Mouse (Mus musculus) forebrain, embryonic 14.5 days (tissue): ENCODE data around the gene Ankrd63. TPM values are rescaled to one million over a fixed set of nuclear protein-coding genes. Genes with fewer than 3 reads are reported as not detected.

Source experiments
- ATAC-seq: fragments of 200-750 bp; cut with Nextera tagmentation; 2 replicates; pipeline ENCODE4 v1.8.0; 2017; ENCODE audit warnings: mild to moderate bottlenecking, moderate library complexity
- DNase-seq: peaks from one replicate; pipeline ENCODE4 v3.0.0-alpha.2; 2015; ENCODE audit warnings: low spot score
- H3K27ac ChIP-seq: fragments of 300-500 bp; sonication (generic); 2 replicates; pipeline ENCODE4 v1.5.1; 2014; ENCODE audit warnings: low read depth, mild to moderate bottlenecking, control low read depth, low read length, moderate library complexity
- H3K27me3 ChIP-seq: fragments of 300-500 bp; sonication (generic); replicated peaks from 2 replicates; pipeline ENCODE4 v1.6.1; 2014; ENCODE audit warnings: low read length, control low read depth, mixed read lengths; ENCODE audit not compliant: control insufficient read depth, insufficient read depth
- H3K36me3 ChIP-seq: fragments of 300-500 bp; sonication (generic); 2 replicates; pipeline ENCODE4 v1.6.1; 2014; ENCODE audit warnings: low read length, control low read depth; ENCODE audit not compliant: control insufficient read depth, insufficient read depth
- H3K4me1 ChIP-seq: fragments of 300-500 bp; sonication (generic); 2 replicates; pipeline ENCODE4 v1.6.1; 2014; ENCODE audit warnings: antibody characterized with exemption, low read length, control low read depth; ENCODE audit not compliant: control insufficient read depth, insufficient read depth
- H3K4me2 ChIP-seq: fragments of 300-500 bp; sonication (generic); 2 replicates; pipeline ENCODE4 v1.6.1; 2014; ENCODE audit warnings: mild to moderate bottlenecking, control low read depth, low read length
- H3K4me3 ChIP-seq: fragments of 300-500 bp; sonication (generic); 2 replicates; pipeline ENCODE4 v1.5.1; 2014; ENCODE audit warnings: low read depth, low read length, control low read depth
- H3K9ac ChIP-seq: fragments of 300-500 bp; sonication (generic); 2 replicates; pipeline ENCODE4 v1.6.1; 2014; ENCODE audit warnings: mild to moderate bottlenecking, low read length, control low read depth, moderate library complexity
- H3K9me3 ChIP-seq: fragments of 300-500 bp; sonication (generic); replicated peaks from 2 replicates; pipeline ENCODE4 v1.6.1; 2016; ENCODE audit warnings: low read length, control low read depth, mixed read lengths; ENCODE audit not compliant: control insufficient read depth
- WGBS: fragments of 180-500 bp; shearing (Covaris S2); extraction: QIAGEN DNeasy Blood & Tissue Kit; methylation state at CpG from one replicate; pipeline ENCODE4 v1.1.7; 2014; 5-methylcytosine and 5-hydroxymethylcytosine counted together
- polyA plus RNA-seq: library from polyadenylated mRNA; unstranded; fragments of >200 nt; fragmentation: Nextera tagmentation; extraction: Ambion mirVana; gene quantifications from 2 replicates; pipeline ENCODE4 v1.2.1, GENCODE M21; 2014

Gene Ankrd63
- polyA plus RNA-seq: 0.28 and 0.41 TPM in 2 replicates

DNA sequence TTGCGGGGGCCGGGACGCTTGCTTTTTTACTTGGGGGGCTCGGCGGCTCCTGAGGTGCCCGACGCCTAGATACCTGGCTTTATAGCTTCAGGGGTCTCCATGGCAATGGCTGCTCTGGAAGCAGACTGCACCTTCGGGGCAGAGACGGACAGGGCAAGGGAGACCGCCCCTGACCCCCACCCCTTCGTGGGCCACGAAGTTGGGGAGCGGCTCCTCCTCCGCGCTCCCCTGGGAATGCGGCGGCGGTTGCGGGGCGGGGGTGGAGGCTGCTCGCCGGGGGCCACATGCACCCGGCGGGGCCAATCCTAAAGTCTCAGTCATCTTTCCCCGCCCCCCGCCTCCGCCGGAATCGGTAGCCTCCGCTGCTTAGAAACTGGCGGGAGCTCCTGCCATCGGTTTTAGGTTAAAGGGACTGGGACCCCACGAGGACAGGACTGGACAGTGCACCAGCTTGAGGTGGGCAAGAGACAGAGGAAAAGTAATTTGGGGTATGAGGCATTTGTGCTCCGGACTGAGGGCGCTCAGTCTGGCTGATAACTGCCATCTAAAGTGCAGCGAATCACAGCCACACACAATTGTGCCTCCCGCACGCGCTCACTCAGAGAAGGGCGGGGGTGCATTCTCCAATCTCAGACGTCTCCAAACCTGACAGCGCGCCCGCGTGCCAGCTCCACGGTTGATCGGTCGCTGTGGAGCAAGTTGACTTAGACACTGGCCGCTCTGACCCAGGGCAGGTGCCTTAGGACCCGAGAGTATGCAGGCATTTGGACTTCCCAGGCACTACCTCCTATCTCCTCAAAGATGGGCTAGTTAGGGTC is at the start of gene Ankrd63:
TSS of gene Ankrd63 (minus strand) at position 51 of the 818 bp plus-strand sequence.
- Histone ChIP-seq H3K4me2 (peak within 1 kb of the TSS; percentile 69), H3K4me3 (peak within 1 kb of the TSS; percentile 37), H3K27me3 (peaks cover 88% of the 10 kb centered on the region), H3K36me3 (no peaks in the 10 kb centered on the region), H3K9ac (peak within 1 kb of the TSS; percentile 38), H3K4me1 (peaks cover 20% of the 10 kb centered on the region), H3K27ac (no peak within 1 kb of the TSS), H3K9me3 (no peaks in the 10 kb centered on the region)
- WGBS: 1% methylated on average over 50 of the region's 50 CpGs
- ATAC-seq: 0 out of 2 replicates have a peak, but pooled peaks have one; percentile 17
- DNase-seq: peak; percentile 42

DNA sequence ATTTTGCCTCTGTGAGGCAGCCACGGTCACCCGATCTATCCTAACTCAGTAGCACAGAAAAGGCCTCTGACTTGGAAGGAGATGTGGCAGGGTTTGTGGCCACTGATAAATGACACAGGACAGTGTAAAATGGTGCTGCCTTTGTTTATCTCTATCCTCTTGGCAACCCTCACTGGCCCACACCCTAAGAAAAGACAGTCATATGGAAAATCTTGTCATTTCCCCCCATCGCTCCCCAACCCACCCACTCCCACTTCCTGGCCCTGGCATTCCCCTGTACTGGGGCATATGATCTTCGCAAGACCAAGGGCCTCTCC is 49.0 kb upstream of the Ankrd63 start:
- H3K27me3 ChIP-seq: no peaks in the 10 kb centered on the region
- DNase-seq (no peak), ATAC-seq (no peak)
- H3K27ac ChIP-seq: no peak overlapping the region
- peaks cover 3% of the 10 kb centered on the region; the same call in 1 of the 2 replicates for H3K36me3 ChIP-seq
- no peak overlapping the region for H3K9ac ChIP-seq
- H3K4me3 ChIP-seq: no peak overlapping the region
- H3K4me1 ChIP-seq: peaks cover 9% of the 10 kb centered on the region; the same call in 1 of the 2 replicates
- WGBS: 72% methylated on average over 3 of the region's 4 CpGs
- H3K9me3 ChIP-seq: no peaks in the 10 kb centered on the region
- H3K4me2 ChIP-seq: no peak overlapping the region

DNA sequence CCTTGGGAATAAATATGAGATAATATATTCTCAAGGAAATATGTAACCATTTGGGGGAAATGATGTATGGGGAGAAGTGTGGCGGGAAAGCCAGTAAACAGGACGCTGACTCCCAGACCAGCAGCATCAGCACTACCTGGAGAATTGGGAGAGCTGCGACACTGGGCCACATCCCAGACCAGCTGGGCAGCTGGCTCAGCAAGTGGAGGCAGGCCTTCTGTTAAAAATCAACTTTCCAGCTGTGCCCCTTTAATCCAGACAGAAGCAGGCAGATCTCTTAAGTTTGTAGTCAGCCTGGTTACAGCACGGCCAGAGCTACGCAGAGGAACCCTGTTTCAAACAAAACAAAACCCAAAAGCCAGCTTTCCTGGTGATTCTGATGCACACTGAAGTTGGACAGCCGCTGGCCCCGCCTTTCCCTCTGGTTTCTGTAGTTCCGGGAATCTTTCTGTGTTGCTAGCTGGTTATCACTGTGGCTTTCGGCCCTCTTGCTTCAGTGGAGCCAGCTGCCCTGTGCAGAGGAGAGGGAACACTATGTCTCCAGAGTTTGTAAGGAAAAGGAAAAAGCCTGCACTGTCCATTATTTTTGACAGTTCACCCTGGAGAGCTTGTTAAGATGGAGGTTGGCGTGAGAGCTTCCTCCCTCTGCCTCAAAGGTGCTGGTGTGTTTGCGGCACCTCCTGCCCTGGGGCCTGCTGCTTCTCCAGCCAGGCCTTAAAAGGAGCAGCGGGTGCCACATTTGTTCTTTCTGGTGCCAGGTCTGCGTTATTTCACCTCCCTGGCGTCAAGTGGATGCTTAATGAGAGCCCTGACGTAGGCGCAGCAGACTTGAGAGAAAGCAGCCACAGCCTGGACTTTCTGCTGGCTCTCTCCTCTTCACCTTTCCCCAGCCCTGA is 48.4 kb upstream of the Ankrd63 start:
- no peaks in the 10 kb centered on the region for H3K9me3 ChIP-seq
- peaks cover 13% of the 10 kb centered on the region; the same call in 1 of the 2 replicates for H3K4me1 ChIP-seq
- ATAC-seq: no peak
- 65% methylated on average over 16 of the region's 16 CpGs for WGBS
- H3K4me2 ChIP-seq: no peak overlapping the region
- no peak overlapping the region for H3K27ac ChIP-seq
- H3K27me3 ChIP-seq: no peaks in the 10 kb centered on the region
- DNase-seq: no peak
- no peak overlapping the region for H3K9ac ChIP-seq
- no peak overlapping the region for H3K4me3 ChIP-seq
- peaks cover 3% of the 10 kb centered on the region; the same call in 1 of the 2 replicates for H3K36me3 ChIP-seq

DNA sequence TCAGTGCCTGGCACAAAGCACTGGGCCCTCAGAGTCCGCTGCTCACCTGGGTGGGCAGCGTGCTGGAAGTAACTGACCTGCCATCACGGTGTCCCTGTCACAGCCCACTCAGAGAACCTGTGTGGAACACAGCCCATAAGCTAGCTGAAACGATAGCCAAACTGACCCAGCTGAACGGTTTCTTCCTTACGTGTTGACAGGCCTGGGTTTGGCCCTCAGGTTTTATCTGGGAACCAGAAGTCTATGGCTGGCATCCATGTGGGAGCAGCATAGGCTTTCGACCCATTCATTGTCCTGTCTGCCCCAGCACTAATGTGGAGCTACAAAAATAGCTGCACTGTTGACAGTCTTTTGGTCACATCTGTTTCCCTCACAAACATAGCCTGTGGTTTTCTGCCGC is 46.7 kb upstream of the Ankrd63 start:
- no peak overlapping the region for H3K9ac ChIP-seq
- peaks cover 3% of the 10 kb centered on the region; the same call in 1 of the 2 replicates for H3K36me3 ChIP-seq
- no peak overlapping the region for H3K4me3 ChIP-seq
- no peak overlapping the region for H3K4me2 ChIP-seq
- no peaks in the 10 kb centered on the region for H3K9me3 ChIP-seq
- peaks cover 13% of the 10 kb centered on the region; the same call in 1 of the 2 replicates for H3K4me1 ChIP-seq
- no peak for ATAC-seq
- no peak for DNase-seq
- no peaks in the 10 kb centered on the region for H3K27me3 ChIP-seq
- no peak overlapping the region for H3K27ac ChIP-seq
- 81% methylated on average over 8 of the region's 8 CpGs for WGBS

DNA sequence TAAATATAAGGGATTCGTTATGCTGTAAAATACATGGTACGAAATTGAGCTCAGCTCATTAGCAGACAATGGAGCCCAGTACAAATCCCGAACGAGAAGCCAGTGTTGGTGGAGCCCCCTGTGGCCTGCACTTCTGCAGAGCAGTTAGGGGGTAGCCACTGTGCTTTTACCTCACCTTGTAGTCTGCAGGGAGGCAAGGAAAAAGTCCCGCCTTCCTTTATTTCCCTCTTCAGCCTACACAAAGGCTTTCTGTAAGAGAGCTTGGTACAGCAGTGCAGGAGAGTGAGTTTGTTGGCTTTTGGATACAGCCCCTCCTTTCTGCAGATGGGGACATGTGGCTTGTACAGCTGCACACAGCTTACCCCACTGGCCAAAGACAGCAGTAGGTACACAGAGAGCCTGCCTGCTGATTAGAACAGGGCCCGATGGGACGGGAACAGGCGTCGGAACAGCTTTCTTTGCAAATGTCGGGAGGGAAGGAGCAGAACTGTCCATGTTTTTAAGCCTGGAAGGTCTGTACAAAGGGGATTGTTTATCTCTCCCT is 45.6 kb upstream of the Ankrd63 start:
- peak overlapping the region; percentile 16; the same call in 1 of the 2 replicates for H3K4me2 ChIP-seq
- H3K27me3 ChIP-seq: peaks cover 1% of the 10 kb centered on the region; the same call in 1 of the 2 replicates
- H3K9ac ChIP-seq: 0 out of 2 replicates have a peak overlapping the region, but pooled peaks have one; percentile 6
- no peaks in the 10 kb centered on the region for H3K9me3 ChIP-seq
- H3K27ac ChIP-seq: no peak overlapping the region
- H3K4me1 ChIP-seq: peaks cover 19% of the 10 kb centered on the region; the same call in 1 of the 2 replicates
- DNase-seq: no peak
- ATAC-seq: no peak
- no peak overlapping the region for H3K4me3 ChIP-seq
- peaks cover 3% of the 10 kb centered on the region; the same call in 1 of the 2 replicates for H3K36me3 ChIP-seq
- 4% methylated on average over 10 of the region's 10 CpGs for WGBS

DNA sequence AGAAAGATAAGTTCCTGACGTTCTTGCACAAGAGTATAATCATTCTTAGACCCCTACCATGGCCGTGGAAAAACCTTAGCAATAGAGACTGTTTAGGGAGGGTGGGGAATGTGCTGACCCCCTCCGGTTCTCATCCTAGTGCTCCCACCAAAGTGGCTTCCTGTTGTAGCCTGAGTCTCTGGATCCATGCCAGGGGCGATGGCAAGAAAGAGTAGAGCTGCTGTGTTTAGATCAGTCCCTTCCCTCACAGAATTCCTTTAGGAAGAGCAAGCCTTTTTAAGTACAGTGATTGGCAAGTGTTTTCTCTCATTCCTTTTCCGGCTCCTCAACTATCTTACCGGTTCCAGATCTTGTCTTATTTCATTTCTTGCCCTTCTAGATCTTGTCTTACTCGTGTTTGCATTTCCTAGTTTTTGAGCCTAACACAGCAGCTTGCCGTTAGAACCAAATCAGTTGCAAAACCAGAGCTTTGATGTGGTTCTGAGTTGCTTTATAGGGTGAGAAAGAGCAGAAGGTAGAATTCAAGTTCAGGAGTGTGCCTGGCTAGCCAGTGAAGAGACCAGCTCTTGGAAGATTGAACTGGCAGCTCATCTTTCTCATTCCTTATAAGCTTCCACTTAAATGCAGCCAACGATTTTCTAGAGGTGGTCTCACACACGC is 43.7 kb upstream of the Ankrd63 start:
- Histone ChIP-seq H3K27ac (no peak overlapping the region), H3K4me3 (peak overlapping the region; percentile 81), H3K4me2 (peak overlapping the region; percentile 96), H3K9me3 (no peaks in the 10 kb centered on the region), H3K4me1 (peaks cover 19% of the 10 kb centered on the region; the same call in 1 of the 2 replicates), H3K36me3 (peaks cover 3% of the 10 kb centered on the region; the same call in 1 of the 2 replicates), H3K27me3 (peaks cover 2% of the 10 kb centered on the region; the same call in 1 of the 2 replicates), H3K9ac (no peak overlapping the region; the same call in 1 of the 2 replicates)
- WGBS: 33% methylated on average over 10 of the region's 10 CpGs
- DNase-seq (peak; percentile 61), ATAC-seq (no peak)

DNA sequence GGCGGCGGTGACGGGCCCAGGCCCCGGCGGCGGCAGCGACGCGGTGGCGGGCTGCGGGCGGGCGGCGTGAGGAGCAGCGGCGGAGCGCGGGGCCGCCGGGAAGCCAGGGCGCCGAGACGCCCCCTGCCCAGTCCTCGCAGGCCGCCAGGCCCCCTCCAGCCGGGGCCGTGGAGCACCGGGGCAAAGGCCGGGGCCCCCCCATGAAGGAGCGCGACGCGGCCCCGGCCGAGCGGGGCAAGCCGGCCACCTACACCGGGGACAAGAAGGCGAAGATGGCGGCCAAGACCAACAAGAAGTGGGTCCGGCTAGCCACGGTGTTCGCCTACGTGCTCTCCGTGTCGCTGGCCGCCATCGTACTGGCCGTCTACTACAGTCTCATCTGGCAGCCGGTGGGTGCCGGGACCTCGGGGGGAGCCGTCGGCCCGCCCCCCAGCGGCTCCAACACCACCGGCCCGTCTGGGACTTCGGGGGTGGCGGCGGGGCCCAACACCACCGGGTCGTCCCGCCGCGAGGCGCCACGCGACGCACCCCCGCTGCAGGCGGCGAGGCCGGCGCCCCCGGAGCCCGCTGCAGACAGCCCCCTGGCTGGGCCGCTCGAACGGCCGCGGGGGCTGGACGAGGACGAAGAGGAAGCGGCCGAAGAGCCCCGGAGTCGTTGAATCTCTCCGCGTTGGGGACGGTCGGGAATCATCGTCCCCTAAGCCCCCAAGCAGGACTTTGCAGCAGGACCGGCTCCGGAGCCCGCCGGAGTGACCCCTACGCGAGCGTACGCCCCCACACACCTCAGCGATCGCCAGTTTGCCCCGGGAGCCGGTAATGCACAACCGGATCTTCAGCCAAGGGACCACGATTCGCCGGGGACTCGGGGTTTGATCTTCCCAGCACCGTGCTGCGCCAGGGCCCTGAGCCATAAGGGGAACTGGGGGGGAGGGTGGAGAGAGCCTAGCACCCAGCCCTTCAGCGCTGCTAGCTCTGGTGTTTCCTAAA is 42.4 kb upstream of the Ankrd63 start:
- WGBS: under 1% methylated on average over 98 of the region's 113 CpGs
- peak; percentile 41 for ATAC-seq
- H3K4me3 ChIP-seq: peak overlapping the region; percentile 81
- H3K27me3 ChIP-seq: peaks cover 2% of the 10 kb centered on the region; the same call in 1 of the 2 replicates
- peak overlapping the region; percentile 96 for H3K4me2 ChIP-seq
- DNase-seq: no peak
- H3K27ac ChIP-seq: peak overlapping the region; percentile 63
- no peaks in the 10 kb centered on the region; the same call in 1 of the 2 replicates for H3K36me3 ChIP-seq
- peak overlapping the region; percentile 89 for H3K9ac ChIP-seq
- H3K4me1 ChIP-seq: peaks cover 19% of the 10 kb centered on the region; the same call in 1 of the 2 replicates
- H3K9me3 ChIP-seq: no peaks in the 10 kb centered on the region
